Mouse (Mus musculus) NIH3T3 (cell line): ENCODE data around the gene Tcea3.

Experiments used
- DNase-seq: peaks from one replicate; pipeline ENCODE4 v3.0.0-alpha.2; 2012; ENCODE audit warnings: low read depth

The Tcea3 gene

GRCm38 (mm10) chr4:136239111-136239510, 8.4 kb upstream of the Tcea3 start:
- no peak for DNase-seq

GRCm38 (mm10) chr4:136239622-136240021, 7.9 kb upstream of the Tcea3 start:
- peak; percentile 81 for DNase-seq

GRCm38 (mm10) chr4:136240123-136240522, 7.4 kb upstream of the Tcea3 start:
- no peak for DNase-seq

DNA sequence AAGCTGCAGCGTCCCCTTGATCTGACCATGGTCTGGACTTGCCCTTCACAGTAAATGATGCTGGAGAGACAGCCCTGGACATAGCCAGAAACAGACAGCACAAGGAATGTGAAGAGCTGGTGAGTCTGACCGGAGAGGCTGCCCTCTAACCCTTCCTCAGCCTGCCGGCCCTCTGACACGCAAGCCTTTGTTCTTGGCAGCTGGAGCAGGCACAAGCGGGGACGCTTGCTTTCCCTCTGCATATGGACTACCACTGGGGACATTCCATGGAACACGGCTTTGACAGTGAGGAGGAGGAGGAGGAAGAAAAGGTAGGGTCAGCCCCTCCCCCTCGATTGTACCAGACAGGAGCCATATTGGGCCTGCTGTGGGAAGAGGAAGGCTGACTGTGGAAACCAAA, 6.6 kb upstream of the Tcea3 start:
- no peak for DNase-seq

GRCm38 (mm10) chr4:136242065-136242703, 5.3 kb upstream of the Tcea3 start:
- peak; percentile 71 for DNase-seq

DNA sequence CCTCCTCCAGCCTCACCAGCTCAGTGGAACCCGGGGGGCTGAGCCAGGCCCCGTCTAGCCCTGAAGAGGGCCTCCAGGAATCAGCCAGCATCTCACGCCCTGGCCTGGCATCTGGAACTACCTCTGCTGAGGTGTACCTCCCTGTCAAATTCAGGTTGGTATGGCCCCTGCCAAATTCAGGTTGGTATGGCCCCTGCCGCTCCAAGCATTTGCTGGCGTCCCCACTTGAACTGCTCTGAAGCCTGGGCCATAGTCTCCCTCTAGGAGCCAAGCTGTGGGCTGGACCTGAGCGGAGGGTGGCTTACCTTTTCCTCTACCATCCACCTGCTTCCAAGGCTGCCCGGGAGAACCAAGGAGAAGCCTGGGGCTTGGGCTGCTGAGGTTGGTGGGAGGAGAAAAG, 4.8 kb upstream of the Tcea3 start:
- DNase-seq, result no peak

- no peak for DNase-seq
Observed at GRCm38 (mm10) chr4:136244208-136244607, 3.3 kb upstream of the Tcea3 start.

GRCm38 (mm10) chr4:136245681-136246080, 1.8 kb upstream of the Tcea3 start:
- no peak for DNase-seq

GRCm38 (mm10) chr4:136246568-136246969, 960 bp upstream of the Tcea3 start:
- no peak for DNase-seq

DNA sequence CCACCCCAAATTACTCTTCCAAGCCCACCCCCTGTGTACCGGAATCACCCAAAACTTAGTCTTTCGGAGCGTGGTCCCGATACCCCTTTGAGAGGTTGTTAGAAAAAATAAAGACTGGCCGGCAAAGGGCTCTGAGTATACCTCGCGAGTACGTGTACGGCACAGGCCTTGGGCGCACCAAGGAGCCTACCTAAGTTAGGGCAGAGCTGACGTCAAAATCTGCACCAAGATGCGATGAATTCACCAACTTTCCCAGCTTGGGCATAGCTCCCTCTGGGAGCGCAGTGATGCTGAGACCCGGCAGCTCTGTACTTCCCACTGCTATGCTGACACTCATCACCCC, 172 bp upstream of the Tcea3 start:
- DNase-seq, result no peak

DNA sequence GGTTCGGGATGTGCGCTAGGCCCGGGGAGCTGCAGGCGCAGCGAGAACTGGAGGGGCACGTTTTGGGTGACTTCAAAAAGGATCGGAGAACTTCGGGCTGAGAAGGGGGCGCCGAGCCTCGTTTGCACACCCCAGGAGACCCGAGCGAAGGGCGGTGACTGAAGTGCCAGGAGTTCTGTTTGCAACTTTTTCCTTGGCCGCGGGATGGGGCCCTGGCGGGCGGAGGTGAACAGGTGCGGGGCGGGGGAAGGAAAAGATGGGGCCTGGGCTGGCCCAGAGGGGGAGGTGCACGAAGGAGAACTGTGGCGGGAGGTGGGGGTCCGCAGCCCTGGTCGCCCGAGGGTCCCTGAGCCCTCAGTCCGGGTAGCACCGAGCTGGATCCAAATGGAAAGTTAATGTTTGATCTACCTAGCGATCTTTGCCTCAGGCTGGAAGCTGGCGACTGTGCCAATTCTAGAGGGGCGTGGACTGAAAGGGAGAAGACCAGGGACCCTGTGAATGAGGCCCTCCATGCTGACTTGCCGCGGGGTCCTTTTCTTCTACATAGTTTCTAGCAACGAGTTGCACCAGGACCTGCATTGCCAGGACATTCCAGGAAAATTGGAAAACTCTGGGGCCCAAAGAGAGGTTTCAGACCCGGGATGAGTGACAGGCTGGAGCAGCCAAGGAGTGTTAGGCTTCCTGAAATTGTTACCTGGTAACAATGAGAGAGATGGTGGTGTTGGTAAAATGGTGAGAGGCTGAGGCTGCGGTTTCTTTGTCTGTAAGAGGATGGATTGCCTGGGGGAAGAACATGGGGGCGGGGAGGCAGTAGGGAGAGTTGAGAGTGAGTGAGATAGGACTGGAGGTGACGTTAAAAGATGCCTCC, 1.2 kb downstream of the Tcea3 start:
- DNase-seq, result peak; percentile 46

- no peak for DNase-seq
Observed at GRCm38 (mm10) chr4:136249332-136249647, 1.8 kb downstream of the Tcea3 start.

DNA sequence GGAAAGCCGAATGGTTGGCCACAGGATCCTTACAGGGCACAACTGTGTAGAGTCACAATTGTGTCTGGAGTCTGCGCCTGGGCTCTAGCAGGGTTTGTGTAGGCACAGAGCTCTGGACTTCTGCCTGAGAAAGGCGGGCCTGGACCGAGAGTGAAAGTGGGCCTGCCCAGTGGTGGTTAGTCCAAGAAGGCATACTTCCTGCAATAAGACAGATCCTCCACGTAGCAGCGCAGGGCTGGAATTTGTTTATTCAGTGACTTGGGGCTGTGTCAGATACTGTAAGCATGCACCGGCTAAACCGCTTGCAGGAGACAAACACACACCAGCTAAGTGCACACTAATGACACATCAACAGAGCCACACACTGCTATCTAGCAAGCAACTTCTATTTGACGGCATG, 2.3 kb downstream of the Tcea3 start:
- peak; percentile 87 for DNase-seq

GRCm38 (mm10) chr4:136255919-136256318, 8.4 kb downstream of the Tcea3 start:
- DNase-seq, result no peak

DNA sequence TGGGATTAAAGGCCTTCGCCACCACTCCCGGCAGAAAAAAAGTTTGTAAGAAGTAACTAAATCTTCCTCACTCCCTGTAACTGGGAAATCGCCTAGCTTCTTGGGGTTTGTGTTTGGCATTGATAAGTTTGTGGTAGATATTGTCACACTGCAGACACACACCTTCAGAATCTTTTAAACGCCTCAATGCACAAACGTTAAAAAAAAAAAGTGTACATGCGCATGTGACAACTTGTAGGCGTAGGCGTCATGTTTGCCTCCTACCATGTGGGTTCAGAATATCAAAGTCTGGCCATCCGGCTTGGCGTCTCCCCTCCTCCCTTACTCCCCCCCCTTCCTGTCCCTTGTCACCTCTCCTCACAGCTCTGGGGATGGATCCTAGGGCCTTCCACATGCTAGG, 9.2 kb downstream of the Tcea3 start:
- DNase-seq, result no peak

GRCm38 (mm10) chr4:136259916-136260315, 12.4 kb downstream of the Tcea3 start:
- no peak for DNase-seq

- DNase-seq, result peak; percentile 84
Observed at GRCm38 (mm10) chr4:136260491-136261180, 13.1 kb downstream of the Tcea3 start.

GRCm38 (mm10) chr4:136261912-136262311, 14.4 kb downstream of the Tcea3 start:
- no peak for DNase-seq

GRCm38 (mm10) chr4:136263555-136263954, 16.0 kb downstream of the Tcea3 start:
- no peak for DNase-seq

DNA sequence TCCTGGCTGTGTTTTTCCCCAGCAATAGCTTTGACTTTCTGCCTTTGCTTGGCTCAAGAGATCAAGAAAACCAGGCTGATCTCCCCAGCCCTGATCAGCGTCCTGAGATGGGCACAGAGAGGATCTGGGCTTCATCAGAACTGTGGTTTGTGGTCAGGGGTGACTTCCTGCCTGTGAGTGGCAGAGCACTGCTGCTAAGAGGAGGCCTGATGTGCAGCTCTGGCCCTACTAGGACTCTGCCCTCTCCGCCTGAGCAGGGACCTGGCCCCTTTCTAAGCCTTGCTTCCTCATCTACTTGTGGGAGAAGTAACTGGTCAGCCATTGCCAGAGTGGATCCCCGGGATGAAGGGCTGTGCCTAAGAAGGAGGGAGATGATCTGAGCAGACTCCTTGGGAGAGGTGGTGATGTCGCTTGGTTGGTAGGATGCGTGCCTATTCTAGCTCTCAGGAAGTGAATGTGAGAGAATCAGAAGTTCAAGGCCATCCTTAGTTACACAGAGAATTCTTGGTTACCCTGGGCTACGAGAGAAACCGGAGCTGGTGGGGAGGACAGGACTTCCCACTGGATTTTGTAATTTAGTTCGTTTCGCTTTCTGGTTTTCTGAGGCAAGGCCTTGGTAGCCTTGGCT, 19.3 kb downstream of the Tcea3 start:
- no peak for DNase-seq

GRCm38 (mm10) chr4:136268912-136269311, 21.4 kb downstream of the Tcea3 start:
- no peak for DNase-seq

DNA sequence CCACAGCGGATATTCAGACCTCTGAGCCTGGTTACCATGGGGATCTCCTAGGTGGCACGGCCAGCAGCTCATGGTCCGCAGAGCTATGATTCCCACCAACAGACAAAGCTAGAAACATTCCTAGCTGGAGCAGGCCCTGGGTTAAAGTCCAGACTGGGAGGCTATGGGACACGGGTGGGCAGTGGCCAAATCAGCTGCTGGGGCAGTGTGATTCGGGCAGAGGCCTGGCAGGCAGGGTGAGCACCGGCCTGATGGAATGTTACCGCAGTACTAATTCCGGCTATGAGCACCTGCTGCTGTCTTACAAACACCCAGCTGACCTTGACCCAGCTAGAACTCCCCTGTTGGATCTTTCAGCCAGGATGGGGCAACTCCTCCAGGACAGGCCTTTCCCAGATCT, 23.1 kb downstream of the Tcea3 start:
- DNase-seq, result no peak

GRCm38 (mm10) chr4:136281097-136281496, 33.6 kb downstream of the Tcea3 start:
- no peak for DNase-seq
